Mouse (Mus musculus) midbrain, embryonic 14.5 days (tissue): ENCODE data around the gene C2cd4c. TPM values are rescaled to one million over a fixed set of nuclear protein-coding genes. Genes with fewer than 3 reads are reported as not detected.

ENCODE experiments used
- ATAC-seq: fragments of 200-750 bp; cut with Nextera tagmentation; 2 replicates; pipeline ENCODE4 v1.8.0; 2017; ENCODE audit warnings: moderate number of reproducible peaks, moderate library complexity; ENCODE audit not compliant: low FRiP score, low TSS enrichment
- DNase-seq: peaks from one replicate; pipeline ENCODE4 v3.0.0-alpha.2; 2015
- H3K27ac ChIP-seq: fragments of 300-500 bp; sonication (generic); replicated peaks from 2 replicates; pipeline ENCODE4 v1.5.1; 2014; ENCODE audit warnings: mild to moderate bottlenecking, low read depth, low read length, moderate library complexity
- H3K27me3 ChIP-seq: fragments of 300-500 bp; sonication (generic); 2 replicates; pipeline ENCODE4 v1.6.1; 2014; ENCODE audit warnings: low read length, control low read depth, mixed read lengths; ENCODE audit not compliant: control insufficient read depth, insufficient read depth
- H3K36me3 ChIP-seq: fragments of 300-500 bp; sonication (generic); 2 replicates; pipeline ENCODE4 v1.6.1; 2014; ENCODE audit warnings: low read length, control low read depth; ENCODE audit not compliant: control insufficient read depth, insufficient read depth
- H3K4me1 ChIP-seq: fragments of 300-500 bp; sonication (generic); 2 replicates; pipeline ENCODE4 v1.6.1; 2014; ENCODE audit warnings: mild to moderate bottlenecking, antibody characterized with exemption, low read length, control low read depth; ENCODE audit not compliant: control insufficient read depth, insufficient read depth
- H3K4me2 ChIP-seq: fragments of 300-500 bp; sonication (generic); 2 replicates; pipeline ENCODE4 v1.6.1; 2014; ENCODE audit warnings: mild to moderate bottlenecking, low read length, moderate library complexity
- H3K4me3 ChIP-seq: fragments of 300-500 bp; sonication (generic); replicated peaks from 2 replicates; pipeline ENCODE4 v1.5.1; 2014; ENCODE audit warnings: low read depth, low read length
- H3K9ac ChIP-seq: fragments of 300-500 bp; sonication (generic); replicated peaks from 2 replicates; pipeline ENCODE4 v1.6.1; 2014; ENCODE audit warnings: mild to moderate bottlenecking, low read length, moderate library complexity
- H3K9me3 ChIP-seq: fragments of 300-500 bp; sonication (generic); 2 replicates; pipeline ENCODE4 v1.6.1; 2016; ENCODE audit warnings: low read length, control low read depth, mixed read lengths; ENCODE audit not compliant: control insufficient read depth
- WGBS: fragments of 180-500 bp; shearing (Covaris S2); extraction: QIAGEN DNeasy Blood & Tissue Kit; methylation state at CpG from one replicate; pipeline ENCODE4 v1.1.7; 2014; 5-methylcytosine and 5-hydroxymethylcytosine counted together
- polyA plus RNA-seq: library from polyadenylated mRNA; unstranded; fragments of >200 nt; fragmentation: Nextera tagmentation; extraction: Ambion mirVana; gene quantifications from 2 replicates; pipeline ENCODE4 v1.2.1, GENCODE M21; 2014

Gene C2cd4c
- polyA plus RNA-seq, 1 experiment from 2014 or later: 0.84 TPM

GRCm38 (mm10) chr10:79559716-79560115 is 54.1 kb downstream of the C2cd4c start:
- Histone ChIP-seq H3K9ac (no peak overlapping the region), H3K36me3 (no peaks in the 10 kb centered on the region), H3K27ac (no peak overlapping the region), H3K4me1 (no peaks in the 10 kb centered on the region), H3K27me3 (no peaks in the 10 kb centered on the region), H3K4me3 (no peak overlapping the region), H3K9me3 (peaks cover 4% of the 10 kb centered on the region; the same call in 1 of the 2 replicates), H3K4me2 (no peak overlapping the region)
- 84% methylated on average over 2 of the region's 2 CpGs for WGBS
- DNase-seq: no peak
- ATAC-seq: no peak

DNA sequence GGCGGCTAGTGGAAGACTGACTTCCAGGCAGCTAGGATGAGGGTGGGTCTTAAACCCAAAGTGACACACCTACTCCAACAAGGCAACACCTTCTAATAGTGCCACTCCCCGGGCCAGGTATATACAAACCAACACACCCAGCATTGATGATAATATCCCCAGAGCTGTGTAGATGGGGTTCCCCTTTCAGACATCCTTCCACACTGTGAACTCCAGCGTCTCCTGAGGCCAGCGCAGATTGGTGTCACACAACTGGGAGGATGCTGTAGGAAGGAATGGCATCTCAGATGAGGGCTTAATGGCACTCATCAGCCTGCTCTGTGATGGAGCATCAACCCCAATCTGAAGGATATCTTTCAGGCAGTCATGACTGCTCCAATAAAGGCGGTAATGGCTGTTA is 56.3 kb downstream of the C2cd4c start:
- no peak for ATAC-seq
- H3K36me3 ChIP-seq: no peaks in the 10 kb centered on the region
- H3K27ac ChIP-seq: no peak overlapping the region
- WGBS: 94% methylated on average over 5 of the region's 5 CpGs
- no peak overlapping the region for H3K9ac ChIP-seq
- H3K9me3 ChIP-seq: no peaks in the 10 kb centered on the region
- H3K4me2 ChIP-seq: no peak overlapping the region
- DNase-seq: no peak
- no peak overlapping the region for H3K4me3 ChIP-seq
- H3K4me1 ChIP-seq: peaks cover 12% of the 10 kb centered on the region
- no peaks in the 10 kb centered on the region for H3K27me3 ChIP-seq

DNA sequence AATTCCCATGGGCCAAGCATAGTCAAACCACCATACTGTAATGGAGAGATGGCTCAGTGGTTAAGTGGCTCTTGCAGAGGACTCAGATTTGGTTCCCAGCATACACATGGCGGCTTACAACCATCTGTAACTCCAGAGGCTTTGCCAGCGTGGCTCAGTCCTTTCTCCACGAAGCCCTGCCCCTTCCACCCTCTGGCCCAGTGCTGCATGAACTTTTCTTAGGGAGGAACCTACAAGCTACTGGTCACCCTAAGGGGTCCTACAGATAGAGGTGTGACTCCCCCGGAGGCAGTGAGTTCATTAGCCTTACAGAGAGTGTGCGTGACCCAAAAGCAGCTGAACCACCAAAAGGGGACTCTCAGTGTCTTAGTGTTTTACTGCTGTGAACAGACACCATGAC is 56.9 kb downstream of the C2cd4c start:
- Histone ChIP-seq H3K9ac (no peak overlapping the region), H3K4me1 (peaks cover 12% of the 10 kb centered on the region), H3K9me3 (no peaks in the 10 kb centered on the region), H3K4me2 (no peak overlapping the region), H3K27me3 (no peaks in the 10 kb centered on the region), H3K27ac (no peak overlapping the region), H3K36me3 (no peaks in the 10 kb centered on the region), H3K4me3 (no peak overlapping the region)
- DNase-seq (no peak), ATAC-seq (no peak)
- 92% methylated on average over 5 of the region's 5 CpGs for WGBS

Other genes with a start within 250 kb of the C2cd4c start
- not detected in 2 replicates for gene Vmn2r83, start 145.3 kb downstream of the C2cd4c start, polyA plus RNA-seq
- gene Plpp2, start 80.2 kb downstream of the C2cd4c start, polyA plus RNA-seq: 14.7 and 19.1 TPM in 2 replicates
- gene Mier2, start 58.8 kb downstream of the C2cd4c start, polyA plus RNA-seq: 48.8 and 64.3 TPM in 2 replicates
- gene Theg, start 26.7 kb downstream of the C2cd4c start, polyA plus RNA-seq: not detected in 2 replicates
- 17.2 and 21.6 TPM in 2 replicates for gene Shc2, start 23.9 kb upstream of the C2cd4c start, polyA plus RNA-seq
- 0.17 and 0.40 TPM in 2 replicates for gene Odf3l2, start 31.7 kb upstream of the C2cd4c start, polyA plus RNA-seq
- gene Madcam1, start 50.5 kb upstream of the C2cd4c start, polyA plus RNA-seq: 0.31 and 1.00 TPM in 2 replicates
- gene Tpgs1, start 55.3 kb upstream of the C2cd4c start, polyA plus RNA-seq: 94.4 and 110 TPM in 2 replicates
- gene Cdc34, start 68.2 kb upstream of the C2cd4c start, polyA plus RNA-seq: 80.4 and 94.9 TPM in 2 replicates
- 1.1 and 1.5 TPM in 2 replicates for gene Gzmm, start 75.0 kb upstream of the C2cd4c start, polyA plus RNA-seq
- gene Bsg, start 90.5 kb upstream of the C2cd4c start, polyA plus RNA-seq: 680 and 689 TPM in 2 replicates
- gene Hcn2, start 102.6 kb upstream of the C2cd4c start, polyA plus RNA-seq: 0.89 and 1.9 TPM in 2 replicates
- 35.9 and 39.8 TPM in 2 replicates for gene Polrmt, start 132.6 kb upstream of the C2cd4c start, polyA plus RNA-seq
- 0.87 and 1.0 TPM in 2 replicates for gene Fgf22, start 141.1 kb upstream of the C2cd4c start, polyA plus RNA-seq
- 92.8 and 94.6 TPM in 2 replicates for gene Rnf126, start 152.9 kb upstream of the C2cd4c start, polyA plus RNA-seq
- gene Fstl3, start 163.2 kb upstream of the C2cd4c start, polyA plus RNA-seq: 0.80 and 1.5 TPM in 2 replicates
- gene Prss57, start 176.9 kb upstream of the C2cd4c start, polyA plus RNA-seq: 0.30 TPM in 1 of 2 replicates, not detected in the other
- gene Palm, start 179.5 kb upstream of the C2cd4c start, polyA plus RNA-seq: 270 and 307 TPM in 2 replicates
- gene Misp, start 207.0 kb upstream of the C2cd4c start, polyA plus RNA-seq: 0.45 and 1.5 TPM in 2 replicates
- 47.5 and 74.0 TPM in 2 replicates for gene Ptbp1, start 240.4 kb upstream of the C2cd4c start, polyA plus RNA-seq